Mouse (Mus musculus): ENCODE measurements around the gene Ubtd2. TPM values are rescaled to one million over a fixed set of nuclear protein-coding genes. Genes with fewer than 3 reads are reported as not detected.

Gene Ubtd2
- total RNA-seq, 2 experiments from 2014 or later: 7.3 to 9.5 TPM

GRCm38 (mm10) chr11:32558026-32558425 lies 102.9 kb downstream of the Ubtd2 start:
- ATAC-seq (replicated peaks; ENCODE audit: poor library complexity, severe bottlenecking): no peak

- ATAC-seq (replicated peaks; ENCODE audit: poor library complexity, severe bottlenecking): peak; percentile 39
Measured at GRCm38 (mm10) chr11:32558677-32559076, 103.5 kb downstream of the Ubtd2 start.

GRCm38 (mm10) chr11:32560015-32560770 lies 105.0 kb downstream of the Ubtd2 start:
- no peak for ATAC-seq (replicated peaks; ENCODE audit: poor library complexity, severe bottlenecking)

DNA sequence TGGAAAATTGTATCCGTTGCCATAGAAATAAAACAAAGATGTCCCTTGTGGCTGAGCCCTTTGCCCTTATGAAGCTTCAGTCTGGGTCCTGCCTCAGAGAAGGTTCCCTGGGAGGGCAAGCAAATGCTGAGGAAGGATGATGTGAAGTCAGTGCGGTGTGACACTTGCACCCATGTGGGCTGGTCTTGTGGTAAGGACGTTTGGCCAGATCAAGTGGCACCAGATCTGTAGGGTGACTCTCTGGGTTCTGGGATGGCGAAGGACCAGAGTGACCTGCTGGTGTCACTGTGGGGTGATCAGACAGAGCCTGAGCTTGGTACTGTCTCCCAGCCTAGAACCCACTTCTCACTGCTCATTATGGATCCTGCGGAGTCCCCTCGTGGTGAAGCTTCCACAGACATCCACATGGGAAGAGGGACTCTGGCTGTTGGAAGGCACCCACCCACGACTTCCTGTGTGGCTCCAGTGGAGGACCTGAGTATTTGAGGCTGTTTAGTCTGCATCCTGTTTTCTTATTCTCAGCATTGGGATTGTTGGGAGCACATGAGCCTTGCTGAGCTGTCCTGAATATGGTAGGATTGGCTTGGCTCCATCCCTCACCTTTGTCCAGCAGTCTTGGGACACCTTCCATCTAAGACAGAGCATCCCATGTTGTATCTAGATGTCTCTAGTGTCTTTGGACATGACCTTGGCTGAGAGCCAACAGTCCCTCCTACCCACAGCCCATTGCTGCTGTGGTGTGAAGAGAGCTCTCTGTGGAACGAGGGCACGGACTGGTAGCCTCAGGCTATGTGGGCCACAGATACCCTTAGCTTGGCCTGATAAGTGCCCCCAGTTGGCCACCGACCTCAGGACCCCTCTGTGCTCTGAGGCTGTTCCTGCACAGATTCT lies 106.5 kb downstream of the Ubtd2 start:
- peak; percentile 4 for ATAC-seq (replicated peaks; ENCODE audit: poor library complexity, severe bottlenecking)

GRCm38 (mm10) chr11:32562706-32563105 lies 107.5 kb downstream of the Ubtd2 start:
- ATAC-seq (replicated peaks; ENCODE audit: poor library complexity, severe bottlenecking): no peak

- peak; percentile 46 for ATAC-seq (replicated peaks; ENCODE audit: poor library complexity, severe bottlenecking)
Measured at GRCm38 (mm10) chr11:32563660-32564059, 108.5 kb downstream of the Ubtd2 start.

GRCm38 (mm10) chr11:32564629-32565028 lies 109.5 kb downstream of the Ubtd2 start:
- no peak for ATAC-seq (replicated peaks; ENCODE audit: poor library complexity, severe bottlenecking)

DNA sequence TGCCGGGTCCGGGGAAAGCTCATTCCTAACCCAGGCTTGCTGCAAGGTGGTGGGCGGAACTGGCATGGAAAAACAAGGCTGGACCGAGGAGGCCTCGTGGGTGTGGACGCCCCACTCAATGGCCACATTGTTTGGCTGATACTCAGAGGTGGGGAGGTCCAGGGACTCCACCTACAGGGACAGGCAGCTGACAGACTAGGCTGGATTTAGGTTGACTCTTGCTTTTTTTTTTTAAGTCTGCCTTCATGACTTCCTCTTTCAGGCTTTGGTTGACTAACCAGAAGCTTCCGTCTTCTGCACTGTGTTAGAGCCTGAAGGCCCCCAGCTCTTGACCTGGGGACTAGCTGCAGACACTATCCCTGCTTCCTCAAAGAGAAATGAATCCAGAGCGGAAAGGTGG lies 109.9 kb downstream of the Ubtd2 start:
- ATAC-seq (replicated peaks; ENCODE audit: poor library complexity, severe bottlenecking): peak; percentile 78

DNA sequence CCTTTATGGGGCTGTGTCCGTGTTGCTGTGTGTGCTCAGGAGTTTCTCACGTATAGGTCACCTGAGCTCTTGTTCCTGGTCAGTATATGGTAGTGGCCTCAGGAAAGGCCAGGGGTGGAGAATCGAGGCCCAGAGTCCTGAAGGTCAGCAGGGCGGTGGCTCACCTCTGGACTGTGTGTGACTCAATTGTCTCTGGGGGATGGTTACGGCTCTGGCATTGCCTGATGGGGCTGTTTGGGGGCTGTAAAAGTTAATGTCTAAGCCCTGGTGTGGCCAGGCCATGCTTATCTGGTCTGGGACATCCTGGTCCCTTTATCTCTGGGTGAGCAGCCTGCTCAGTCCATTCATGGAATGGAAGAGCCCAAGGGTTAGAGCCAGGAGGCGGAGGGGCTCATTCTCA lies 111.0 kb downstream of the Ubtd2 start:
- ATAC-seq (replicated peaks; ENCODE audit: poor library complexity, severe bottlenecking): no peak

Other genes starting within 250 kb of the Ubtd2 start
- gene Snrnp25, start 250.0 kb upstream of the Ubtd2 start, total RNA-seq (2014; fragmentation: Nextera tagmentation): 50.3 and 58.3 TPM in 2 replicates
- 75.1 and 78.0 TPM in 2 replicates for gene Snrnp25, start 250.0 kb upstream of the Ubtd2 start, total RNA-seq (2017)
- 0.26 TPM in 1 of 2 replicates, not detected in the other for gene Rhbdf1, start 233.1 kb upstream of the Ubtd2 start, total RNA-seq (2014; fragmentation: Nextera tagmentation)
- gene Rhbdf1, start 233.1 kb upstream of the Ubtd2 start, total RNA-seq (2017): 1.0 TPM in 1 of 2 replicates, not detected in the other
- gene Mpg, start 228.9 kb upstream of the Ubtd2 start, total RNA-seq (2014; fragmentation: Nextera tagmentation): 11.6 and 12.9 TPM in 2 replicates
- 4.4 and 5.7 TPM in 2 replicates for gene Mpg, start 228.9 kb upstream of the Ubtd2 start, total RNA-seq (2017)
- 25.3 and 28.6 TPM in 2 replicates for gene Nprl3, start 187.7 kb upstream of the Ubtd2 start, total RNA-seq (2014; fragmentation: Nextera tagmentation)
- 17.7 and 18.6 TPM in 2 replicates for gene Nprl3, start 187.7 kb upstream of the Ubtd2 start, total RNA-seq (2017)
- not detected in 2 replicates for gene Hba-x, start 179.0 kb upstream of the Ubtd2 start, total RNA-seq (2014; fragmentation: Nextera tagmentation)
- gene Hba-x, start 179.0 kb upstream of the Ubtd2 start, total RNA-seq (2017): not detected in 2 replicates
- 2.8 TPM in 1 of 2 replicates, not detected in the other for gene Hba-a1, start 171.9 kb upstream of the Ubtd2 start, total RNA-seq (2014; fragmentation: Nextera tagmentation)
- 0.46 and 0.52 TPM in 2 replicates for gene Hba-a1, start 171.9 kb upstream of the Ubtd2 start, total RNA-seq (2017)
- gene Hbq1b, start 168.4 kb upstream of the Ubtd2 start, total RNA-seq (2014; fragmentation: Nextera tagmentation): not detected in 2 replicates
- not detected in 2 replicates for gene Hbq1b, start 168.4 kb upstream of the Ubtd2 start, total RNA-seq (2017)
- gene Hba-a2, start 158.9 kb upstream of the Ubtd2 start, total RNA-seq (2014; fragmentation: Nextera tagmentation): 0.73 TPM in 1 of 2 replicates, not detected in the other
- 6.1 and 16.0 TPM in 2 replicates for gene Hba-a2, start 158.9 kb upstream of the Ubtd2 start, total RNA-seq (2017)
- not detected in 2 replicates for gene Hbq1a, start 155.3 kb upstream of the Ubtd2 start, total RNA-seq (2014; fragmentation: Nextera tagmentation)
- not detected in 2 replicates for gene Hbq1a, start 155.3 kb upstream of the Ubtd2 start, total RNA-seq (2017)
- gene Sh3pxd2b, start 107.5 kb upstream of the Ubtd2 start, total RNA-seq (2014; fragmentation: Nextera tagmentation): 10.1 and 13.5 TPM in 2 replicates
- 1.8 and 3.4 TPM in 2 replicates for gene Sh3pxd2b, start 107.5 kb upstream of the Ubtd2 start, total RNA-seq (2017)
- not detected in 2 replicates for gene Efcab9, start 76.7 kb downstream of the Ubtd2 start, total RNA-seq (2014; fragmentation: Nextera tagmentation)
- gene Efcab9, start 76.7 kb downstream of the Ubtd2 start, total RNA-seq (2017): 1.2 TPM in 1 of 2 replicates, not detected in the other
- gene Stk10, start 77.9 kb downstream of the Ubtd2 start, total RNA-seq (2014; fragmentation: Nextera tagmentation): 13.3 and 15.7 TPM in 2 replicates
- 12.7 and 13.2 TPM in 2 replicates for gene Stk10, start 77.9 kb downstream of the Ubtd2 start, total RNA-seq (2017)
- gene Fbxw11, start 187.4 kb downstream of the Ubtd2 start, total RNA-seq (2014; fragmentation: Nextera tagmentation): 35.4 and 46.8 TPM in 2 replicates
- 60.4 and 62.0 TPM in 2 replicates for gene Fbxw11, start 187.4 kb downstream of the Ubtd2 start, total RNA-seq (2017)

Data from granulocyte monocyte progenitor cell, adult 5-6 weeks (primary cell).